Mouse (Mus musculus) urinary bladder, postnatal 10 days (tissue): ENCODE measurements around the gene Paox.

Source experiments
- DNase-seq: peaks from one replicate; pipeline ENCODE4 v3.0.0; 2022; ENCODE audit warnings: low spot score

Gene Paox

DNA sequence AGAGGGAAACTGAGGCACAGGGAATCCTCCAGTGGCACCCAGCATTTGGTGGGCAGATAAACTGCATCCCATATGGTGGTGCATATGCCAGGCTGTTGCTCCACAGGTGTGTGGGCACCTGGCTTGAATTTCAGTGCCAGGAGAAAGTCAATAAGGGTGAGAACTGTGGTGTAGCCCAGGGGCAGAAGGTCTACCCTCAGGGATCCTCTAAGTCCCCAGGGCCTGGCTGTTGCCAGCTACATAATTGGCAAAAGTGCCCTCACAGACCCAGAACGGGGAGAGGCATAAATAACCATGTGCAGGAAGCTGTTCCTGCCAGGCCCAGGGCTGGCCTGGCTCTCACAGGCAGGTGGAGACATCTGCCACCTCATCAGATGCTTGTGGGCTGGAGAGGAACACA lies 57.3 kb downstream of the Paox start, which contains the start of gene Olfr523:
Olfr523 (plus strand) TSS at position 282 of the 400 bp plus-strand sequence.
- no peak for DNase-seq

DNA sequence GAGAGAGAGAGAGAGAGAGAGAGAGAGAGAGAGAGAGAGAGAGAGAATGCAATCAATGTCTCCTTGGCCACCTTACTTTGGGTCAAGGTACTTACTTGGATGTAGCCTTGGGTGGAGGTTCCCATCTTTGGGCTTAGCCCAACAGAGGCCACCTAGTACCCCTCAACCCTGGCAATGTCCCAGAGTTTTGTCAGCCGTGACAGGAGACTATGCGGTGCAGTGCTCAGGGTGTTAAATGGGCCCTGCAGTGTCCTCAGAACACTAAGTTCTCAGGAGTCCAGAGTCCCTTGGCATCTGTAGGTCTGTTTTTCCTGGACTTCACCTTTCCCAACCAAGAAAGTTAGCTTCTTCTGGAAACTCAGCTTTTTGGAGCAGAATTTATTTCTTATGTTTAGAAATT lies 63.6 kb downstream of the Paox start:
- DNase-seq, result no peak

DNA sequence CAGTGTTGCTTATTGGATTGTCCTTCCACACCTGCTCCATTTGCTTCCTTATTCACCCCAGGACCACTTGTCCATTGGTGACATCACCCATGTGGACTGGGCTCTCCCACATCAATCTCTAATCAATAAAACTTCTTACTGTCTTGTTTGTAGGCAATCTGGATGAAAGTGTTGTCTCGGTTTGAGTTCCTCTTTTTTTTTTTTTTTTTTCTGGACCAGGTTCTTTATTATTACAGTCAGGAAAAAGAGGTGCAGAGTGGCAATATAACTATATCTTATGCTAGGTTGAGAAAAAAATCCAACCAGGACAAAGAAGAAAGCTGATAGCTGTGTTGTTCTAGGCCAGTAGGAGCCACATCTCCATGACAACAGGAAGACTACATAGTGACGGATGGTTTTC lies 65.1 kb downstream of the Paox start:
- DNase-seq, result no peak

DNA sequence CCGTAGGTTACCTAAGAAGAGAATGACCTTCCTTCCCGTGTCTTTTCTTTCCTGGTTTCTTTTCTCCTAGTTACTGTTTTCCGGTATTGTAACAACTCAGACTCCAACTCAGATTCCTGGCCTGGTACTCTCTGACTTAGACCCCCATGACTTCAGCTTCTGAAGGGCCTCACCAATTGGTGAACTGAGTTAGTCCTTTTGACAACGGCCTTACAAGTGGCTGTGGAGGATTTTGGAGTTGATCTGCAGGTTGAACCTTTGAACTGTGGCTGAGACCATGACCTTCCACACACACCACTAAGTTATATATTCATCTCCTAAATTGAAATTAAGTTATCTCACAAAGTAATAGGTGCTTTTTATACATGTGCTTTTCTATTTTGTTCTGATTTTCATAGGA lies 68.6 kb downstream of the Paox start:
- no peak for DNase-seq
